Mouse (Mus musculus): ENCODE results near the gene S1pr1. TPM values are rescaled to one million over a fixed set of nuclear protein-coding genes. Genes with fewer than 3 reads are reported as not detected.
A peak's percentile ranks its signal among the peaks of the same experiment; 100 is the strongest.

The S1pr1 gene
- polyA plus RNA-seq, 1 experiment from 2014 or later: 15.7 TPM

DNA sequence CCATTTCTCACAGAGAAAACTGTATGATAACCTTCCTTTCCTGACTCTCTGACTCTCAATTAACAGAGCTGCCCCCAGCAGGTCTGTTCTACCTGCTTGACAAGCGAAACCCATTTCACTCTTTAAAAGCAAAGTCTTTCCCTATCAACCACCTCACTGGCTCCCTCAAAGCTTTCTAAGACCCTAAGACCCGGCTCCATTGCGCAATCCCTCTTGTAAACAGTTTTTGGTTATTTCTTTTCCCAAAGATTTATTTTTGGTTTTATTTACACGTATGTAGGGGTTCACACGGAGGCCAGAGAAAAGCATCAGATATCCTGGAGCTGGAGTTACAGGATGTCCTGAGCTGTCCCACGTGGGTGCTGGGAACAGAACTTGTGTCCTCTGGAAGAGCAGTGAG is 4.0 kb upstream of the S1pr1 start:
- no peaks in the 10 kb centered on the region for H3K9me3 ChIP-seq (ENCODE audit: control insufficient read depth, low read length)
- no peak overlapping the region for H3K4me2 ChIP-seq (ENCODE audit: low read depth)
- no peak overlapping the region for H3K9ac ChIP-seq (ENCODE audit: low read length)
- no peaks in the 10 kb centered on the region for H3K27me3 ChIP-seq (ENCODE audit: control insufficient read depth, insufficient read depth, low read length)
- H3K36me3 ChIP-seq (ENCODE audit: control insufficient read depth, insufficient read depth, low read length): no peaks in the 10 kb centered on the region
- no peak overlapping the region for H3K4me3 ChIP-seq (ENCODE audit: low read depth, low read length)
- 84% methylated on average over 6 of the region's 6 CpGs for WGBS
- ATAC-seq (ENCODE audit: insufficient read depth, low FRiP score, low TSS enrichment) (no peak), DNase-seq (ENCODE audit: low spot score) (no peak)
- no peak overlapping the region for H3K27ac ChIP-seq (ENCODE audit: low read depth, low read length)
- no peaks in the 10 kb centered on the region for H3K4me1 ChIP-seq (ENCODE audit: control insufficient read depth, insufficient read depth, low read length)

DNA sequence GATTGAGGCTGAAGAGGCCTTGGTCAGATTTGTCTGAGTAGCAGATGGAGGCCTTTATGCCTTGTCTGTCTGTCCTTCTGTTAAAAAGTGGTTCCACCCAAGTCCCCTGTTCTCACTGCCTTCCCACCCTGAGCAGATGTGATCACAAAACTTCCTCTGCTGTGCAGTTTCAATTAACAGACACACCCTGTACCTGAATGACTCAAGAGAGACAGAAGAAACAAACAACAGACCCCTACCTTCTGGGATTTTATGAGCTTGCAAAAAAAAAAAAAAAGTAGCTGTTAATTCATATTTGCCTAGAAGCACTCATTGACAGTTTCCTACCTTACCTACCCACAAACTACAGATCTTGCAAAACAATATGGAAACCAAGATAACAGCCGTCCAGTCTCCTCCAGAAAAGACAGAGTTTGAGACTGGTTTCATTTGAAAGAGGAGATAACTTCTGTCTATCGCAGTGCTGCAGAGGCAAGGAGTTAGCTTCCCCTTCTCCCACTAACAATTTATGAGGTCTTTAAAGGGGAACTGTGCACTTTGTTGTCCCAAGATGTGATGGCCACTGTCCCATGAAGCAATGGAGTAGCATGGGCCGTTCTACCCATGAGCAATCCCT is 1.1 kb upstream of the S1pr1 start:
- ATAC-seq (ENCODE audit: insufficient read depth, low FRiP score, low TSS enrichment): no peak
- whole genome bisulfite sequencing: 88% methylated on average over 3 of the region's 3 CpGs
- DNase-seq (ENCODE audit: low spot score): no peak
- Histone ChIP-seq H3K27ac (ENCODE audit: low read depth, low read length) (no peak overlapping the region), H3K9ac (ENCODE audit: low read length) (no peak overlapping the region), H3K4me2 (ENCODE audit: low read depth) (peak overlapping the region; percentile 65; the same call in 1 of the 2 replicates), H3K4me3 (ENCODE audit: low read depth, low read length) (no peak overlapping the region; the same call in 1 of the 2 replicates), H3K36me3 (ENCODE audit: control insufficient read depth, insufficient read depth, low read length) (no peaks in the 10 kb centered on the region), H3K4me1 (ENCODE audit: control insufficient read depth, insufficient read depth, low read length) (no peaks in the 10 kb centered on the region), H3K9me3 (ENCODE audit: control insufficient read depth, low read length) (no peaks in the 10 kb centered on the region), H3K27me3 (ENCODE audit: control insufficient read depth, insufficient read depth, low read length) (no peaks in the 10 kb centered on the region)

DNA sequence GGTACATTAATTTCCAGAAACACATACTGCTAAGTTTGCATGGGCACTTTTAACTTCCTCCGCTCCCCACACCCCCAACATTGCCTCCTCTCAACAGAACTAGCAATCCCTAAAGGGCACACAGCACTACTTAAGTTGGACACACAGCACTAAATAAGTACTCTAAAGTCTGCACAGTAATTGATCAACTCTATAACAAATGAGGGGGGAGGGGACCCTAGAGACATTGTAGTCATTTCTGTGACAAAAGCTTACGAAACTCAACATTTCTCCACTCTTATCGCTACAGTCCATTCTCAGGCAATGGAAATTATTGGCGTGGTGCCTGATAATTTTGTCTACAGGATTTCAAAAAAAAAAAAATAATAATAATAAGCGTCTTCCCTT is 830 bp downstream of the S1pr1 start:
- Histone ChIP-seq H3K27ac (ENCODE audit: low read depth, low read length) (no peak overlapping the region), H3K27me3 (ENCODE audit: control insufficient read depth, insufficient read depth, low read length) (no peaks in the 10 kb centered on the region), H3K9ac (ENCODE audit: low read length) (peak overlapping the region; percentile 36; the same call in 1 of the 2 replicates), H3K4me3 (ENCODE audit: low read depth, low read length) (peak overlapping the region; percentile 50), H3K4me1 (ENCODE audit: control insufficient read depth, insufficient read depth, low read length) (no peaks in the 10 kb centered on the region), H3K4me2 (ENCODE audit: low read depth) (peak overlapping the region; percentile 65), H3K9me3 (ENCODE audit: control insufficient read depth, low read length) (no peaks in the 10 kb centered on the region), H3K36me3 (ENCODE audit: control insufficient read depth, insufficient read depth, low read length) (no peaks in the 10 kb centered on the region)
- 15% methylated on average over 5 of the region's 5 CpGs for WGBS
- DNase-seq (ENCODE audit: low spot score) (no peak), ATAC-seq (ENCODE audit: insufficient read depth, low FRiP score, low TSS enrichment) (no peak)

DNA sequence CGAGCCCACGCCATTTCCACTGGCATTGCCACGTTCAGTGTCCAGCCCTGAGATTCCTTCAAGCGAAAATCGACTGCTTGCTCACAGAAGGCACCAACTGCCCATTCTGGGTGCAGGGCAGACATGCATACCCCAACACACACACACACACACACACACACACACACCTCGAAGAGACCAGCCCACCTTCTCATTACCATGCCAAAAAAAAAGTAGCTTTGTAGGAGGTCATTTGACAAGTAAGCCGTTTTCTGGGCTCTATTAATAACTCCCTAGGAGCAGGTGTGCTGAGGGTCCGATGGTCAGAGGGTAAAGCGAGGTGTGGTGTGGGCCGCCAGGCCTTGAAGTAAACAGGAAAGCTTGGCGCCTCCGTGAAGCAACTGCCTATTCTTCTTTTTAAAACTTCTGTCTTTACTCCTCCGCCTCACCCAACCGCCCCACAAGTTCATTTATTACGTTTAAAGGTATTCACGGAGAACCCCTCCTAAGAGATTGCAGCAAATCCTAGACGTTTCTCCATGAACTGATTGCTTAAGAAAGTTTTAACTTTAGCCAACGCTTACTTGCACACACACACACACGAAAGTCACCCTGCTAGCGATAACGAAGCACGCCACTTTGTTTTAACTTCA is 1.3 kb downstream of the S1pr1 start:
- 16% methylated on average over 22 of the region's 22 CpGs for WGBS
- H3K27ac ChIP-seq (ENCODE audit: low read depth, low read length): no peak overlapping the region

DNA sequence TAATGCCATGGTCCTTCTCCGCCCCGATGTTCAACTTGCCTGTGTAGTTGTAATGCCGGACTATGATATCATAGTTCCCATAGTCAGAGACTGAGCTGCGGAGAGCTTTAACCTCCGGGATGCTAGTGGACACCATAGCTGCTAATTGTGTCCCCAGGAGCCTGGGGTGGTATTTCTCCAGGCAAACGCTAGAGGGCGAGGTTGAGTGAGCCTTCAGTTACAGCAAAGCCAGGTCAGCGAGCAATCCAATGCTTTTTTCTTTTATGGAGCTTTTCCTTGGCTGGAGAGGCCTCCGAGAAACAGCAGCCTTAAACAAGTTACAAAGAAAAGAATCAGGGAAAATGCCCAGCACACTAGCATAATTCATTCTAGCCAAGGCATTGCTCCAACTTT is 2.1 kb downstream of the S1pr1 start:
- ATAC-seq (ENCODE audit: insufficient read depth, low FRiP score, low TSS enrichment) (no peak; the same call in 1 of the 2 replicates), DNase-seq (ENCODE audit: low spot score) (peak; percentile 76)
- Histone ChIP-seq H3K27me3 (ENCODE audit: control insufficient read depth, insufficient read depth, low read length) (no peaks in the 10 kb centered on the region), H3K4me1 (ENCODE audit: control insufficient read depth, insufficient read depth, low read length) (no peaks in the 10 kb centered on the region), H3K9ac (ENCODE audit: low read length) (no peak overlapping the region), H3K27ac (ENCODE audit: low read depth, low read length) (no peak overlapping the region), H3K4me2 (ENCODE audit: low read depth) (peak overlapping the region; percentile 65), H3K4me3 (ENCODE audit: low read depth, low read length) (no peak overlapping the region), H3K36me3 (ENCODE audit: control insufficient read depth, insufficient read depth, low read length) (no peaks in the 10 kb centered on the region), H3K9me3 (ENCODE audit: control insufficient read depth, low read length) (no peaks in the 10 kb centered on the region)
- whole genome bisulfite sequencing: 19% methylated on average over 9 of the region's 9 CpGs

More for the DNA sequence above, 1.3 kb downstream of the S1pr1 start:
- H3K36me3 ChIP-seq (ENCODE audit: control insufficient read depth, insufficient read depth, low read length): no peaks in the 10 kb centered on the region
- H3K9ac ChIP-seq (ENCODE audit: low read length): peak overlapping the region; percentile 36; the same call in 1 of the 2 replicates
- no peak for ATAC-seq (ENCODE audit: insufficient read depth, low FRiP score, low TSS enrichment)
- DNase-seq (ENCODE audit: low spot score): peak; percentile 15
- peak overlapping the region; percentile 65 for H3K4me2 ChIP-seq (ENCODE audit: low read depth)
- no peaks in the 10 kb centered on the region for H3K9me3 ChIP-seq (ENCODE audit: control insufficient read depth, low read length)
- H3K4me1 ChIP-seq (ENCODE audit: control insufficient read depth, insufficient read depth, low read length): no peaks in the 10 kb centered on the region
- H3K4me3 ChIP-seq (ENCODE audit: low read depth, low read length): peak overlapping the region; percentile 50
- H3K27me3 ChIP-seq (ENCODE audit: control insufficient read depth, insufficient read depth, low read length): no peaks in the 10 kb centered on the region

DNA sequence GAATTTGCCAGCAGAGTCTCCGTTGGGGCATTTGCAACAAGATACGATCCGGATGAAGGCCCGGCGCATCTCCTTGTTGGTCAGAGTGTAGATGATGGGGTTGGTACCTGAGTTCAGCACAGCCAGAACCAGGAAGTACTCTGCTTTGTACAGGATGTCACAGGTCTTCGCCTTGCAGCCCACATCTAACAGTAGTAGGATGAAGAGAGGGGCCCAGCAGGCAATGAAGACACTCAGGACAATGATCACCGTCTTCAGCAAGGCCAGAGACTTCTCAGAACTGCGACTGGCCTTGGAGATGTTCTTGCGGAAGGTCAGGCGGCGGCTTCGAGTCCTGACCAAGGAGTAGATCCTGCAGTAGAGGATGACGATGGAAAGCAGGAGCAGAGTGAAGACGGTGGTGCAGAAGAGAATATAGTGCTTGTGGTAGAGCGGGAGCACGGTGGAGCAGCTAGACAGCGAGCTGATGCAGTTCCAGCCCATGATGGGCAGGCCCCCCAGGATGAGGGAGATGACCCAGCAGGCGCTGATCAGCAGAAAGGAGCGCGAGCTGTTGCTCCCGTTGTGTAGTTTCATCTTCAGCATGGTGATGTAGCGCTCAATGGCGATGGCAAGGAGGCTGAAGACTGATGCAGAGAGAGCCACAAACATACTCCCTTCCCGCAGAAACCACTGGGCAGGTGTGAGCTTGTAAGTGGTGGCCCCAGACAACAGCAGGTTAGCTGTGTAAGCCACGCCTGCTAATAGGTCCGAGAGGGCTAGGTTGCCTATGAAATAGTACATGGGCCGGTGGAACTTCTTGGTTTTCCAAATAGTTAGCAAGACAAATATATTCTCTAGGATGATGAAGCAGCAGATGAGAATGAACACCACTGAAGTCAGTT is 2.7 kb downstream of the S1pr1 start:
- 92% methylated on average over 27 of the region's 27 CpGs for WGBS
- no peaks in the 10 kb centered on the region for H3K27me3 ChIP-seq (ENCODE audit: control insufficient read depth, insufficient read depth, low read length)
- no peak overlapping the region for H3K27ac ChIP-seq (ENCODE audit: low read depth, low read length)
- H3K4me2 ChIP-seq (ENCODE audit: low read depth): no peak overlapping the region; the same call in 1 of the 2 replicates
- H3K4me1 ChIP-seq (ENCODE audit: control insufficient read depth, insufficient read depth, low read length): no peaks in the 10 kb centered on the region
- H3K9me3 ChIP-seq (ENCODE audit: control insufficient read depth, low read length): no peaks in the 10 kb centered on the region
- H3K36me3 ChIP-seq (ENCODE audit: control insufficient read depth, insufficient read depth, low read length): no peaks in the 10 kb centered on the region
- no peak overlapping the region for H3K9ac ChIP-seq (ENCODE audit: low read length)
- ATAC-seq (ENCODE audit: insufficient read depth, low FRiP score, low TSS enrichment): no peak
- DNase-seq (ENCODE audit: low spot score): no peak
- H3K4me3 ChIP-seq (ENCODE audit: low read depth, low read length): no peak overlapping the region

DNA sequence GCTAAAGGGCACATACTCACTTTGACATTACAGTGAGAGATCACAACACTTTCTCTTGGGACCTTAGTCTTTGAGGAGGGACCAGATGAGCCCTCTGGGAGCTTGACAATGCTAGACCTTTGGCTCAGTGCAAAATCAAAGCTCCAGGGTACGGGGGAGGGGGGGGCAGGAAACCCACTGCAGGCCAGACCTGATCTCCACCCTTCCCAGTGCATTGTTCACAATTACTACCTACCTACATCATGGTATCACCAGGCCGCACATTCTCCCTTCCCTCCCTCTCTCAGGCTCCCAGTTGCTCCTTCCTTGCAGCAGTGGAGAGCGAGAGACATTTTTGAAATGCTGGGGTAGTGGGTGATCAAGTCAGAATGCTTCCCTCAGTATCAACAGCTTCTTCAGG is 3.5 kb downstream of the S1pr1 start:
- no peak for DNase-seq (ENCODE audit: low spot score)
- no peaks in the 10 kb centered on the region for H3K4me1 ChIP-seq (ENCODE audit: control insufficient read depth, insufficient read depth, low read length)
- 88% methylated on average over 3 of the region's 3 CpGs for WGBS
- no peaks in the 10 kb centered on the region for H3K27me3 ChIP-seq (ENCODE audit: control insufficient read depth, insufficient read depth, low read length)
- no peaks in the 10 kb centered on the region for H3K36me3 ChIP-seq (ENCODE audit: control insufficient read depth, insufficient read depth, low read length)
- no peaks in the 10 kb centered on the region for H3K9me3 ChIP-seq (ENCODE audit: control insufficient read depth, low read length)
- H3K27ac ChIP-seq (ENCODE audit: low read depth, low read length): no peak overlapping the region
- no peak for ATAC-seq (ENCODE audit: insufficient read depth, low FRiP score, low TSS enrichment)
- no peak overlapping the region for H3K4me3 ChIP-seq (ENCODE audit: low read depth, low read length)
- no peak overlapping the region for H3K9ac ChIP-seq (ENCODE audit: low read length)
- H3K4me2 ChIP-seq (ENCODE audit: low read depth): no peak overlapping the region

DNA sequence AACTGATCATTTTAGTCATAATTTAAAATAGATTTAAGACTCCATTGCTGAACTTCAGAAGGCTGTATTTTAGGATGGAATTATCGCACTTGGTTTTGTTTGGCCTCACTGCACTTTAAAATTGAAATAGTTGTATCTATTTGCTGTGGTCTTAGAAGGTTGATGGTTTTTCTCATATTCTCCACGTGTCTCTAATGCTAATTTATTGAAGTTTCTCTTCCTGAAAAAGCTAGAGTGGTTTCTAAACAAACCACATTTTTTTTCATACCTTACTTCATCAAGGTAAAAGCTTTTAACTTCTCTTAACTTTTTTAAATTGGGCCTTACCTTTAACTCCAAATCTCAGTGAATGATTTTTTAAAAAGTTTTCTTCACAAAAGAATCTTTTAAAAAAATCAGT is 4.8 kb downstream of the S1pr1 start:
- Histone ChIP-seq H3K4me1 (ENCODE audit: control insufficient read depth, insufficient read depth, low read length) (no peaks in the 10 kb centered on the region), H3K4me3 (ENCODE audit: low read depth, low read length) (no peak overlapping the region), H3K36me3 (ENCODE audit: control insufficient read depth, insufficient read depth, low read length) (no peaks in the 10 kb centered on the region), H3K4me2 (ENCODE audit: low read depth) (no peak overlapping the region), H3K9ac (ENCODE audit: low read length) (no peak overlapping the region), H3K27ac (ENCODE audit: low read depth, low read length) (no peak overlapping the region), H3K27me3 (ENCODE audit: control insufficient read depth, insufficient read depth, low read length) (no peaks in the 10 kb centered on the region), H3K9me3 (ENCODE audit: control insufficient read depth, low read length) (no peaks in the 10 kb centered on the region)
- no peak for ATAC-seq (ENCODE audit: insufficient read depth, low FRiP score, low TSS enrichment)
- no peak for DNase-seq (ENCODE audit: low spot score)
- WGBS: 79% methylated on average over 2 of the region's 2 CpGs

Measured in neural tube, embryonic 11.5 days (tissue).